Mouse (Mus musculus) gastrocnemius, adult 8-10 months (tissue): ENCODE measurements around the gene Ubc. TPM values are rescaled to one million over a fixed set of nuclear protein-coding genes. Genes with fewer than 3 reads are reported as not detected.

Experiments used
- DNase-seq, 2 experiments: peaks; one replicate each; pipeline ENCODE4 v3.0.0; 2022; ENCODE audit warnings: low spot score in 2 of 2
- total RNA-seq, 4 experiments: library from RNA; stranded (reverse); gene quantifications; 2 replicates each; pipeline ENCODE4 v1.2.4; 2022

Gene Ubc
- total RNA-seq, 4 experiments from 2014 or later = 1,167 to 1,677 (median 1,560) TPM

- no peak for DNase-seq
These were observed 38.1 kb downstream of the Ubc start for GRCm38 (mm10) chr5:125351939-125352338.

GRCm38 (mm10) chr5:125351057-125351456 is 38.9 kb downstream of the Ubc start:
- no peak for DNase-seq

DNA sequence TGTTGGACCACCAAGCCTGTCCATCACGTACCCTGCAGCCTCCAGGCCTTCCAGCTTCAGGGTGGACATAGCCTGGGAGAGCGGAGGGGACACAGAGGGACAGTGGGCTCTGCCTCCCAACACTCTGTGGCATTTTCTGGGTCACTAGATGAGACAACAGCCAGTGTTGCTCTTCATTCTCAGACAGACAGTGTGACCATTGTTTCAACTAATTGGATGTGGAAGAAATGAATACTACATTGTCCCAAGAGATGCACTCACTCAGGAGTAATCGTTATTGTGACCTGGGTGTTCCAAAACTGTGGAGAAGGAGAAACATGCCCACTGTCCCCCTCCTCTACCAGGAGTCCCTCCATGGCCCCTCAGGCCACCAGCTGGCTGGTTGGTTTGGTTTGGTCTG is 40.6 kb downstream of the Ubc start:
- no peak for DNase-seq

DNA sequence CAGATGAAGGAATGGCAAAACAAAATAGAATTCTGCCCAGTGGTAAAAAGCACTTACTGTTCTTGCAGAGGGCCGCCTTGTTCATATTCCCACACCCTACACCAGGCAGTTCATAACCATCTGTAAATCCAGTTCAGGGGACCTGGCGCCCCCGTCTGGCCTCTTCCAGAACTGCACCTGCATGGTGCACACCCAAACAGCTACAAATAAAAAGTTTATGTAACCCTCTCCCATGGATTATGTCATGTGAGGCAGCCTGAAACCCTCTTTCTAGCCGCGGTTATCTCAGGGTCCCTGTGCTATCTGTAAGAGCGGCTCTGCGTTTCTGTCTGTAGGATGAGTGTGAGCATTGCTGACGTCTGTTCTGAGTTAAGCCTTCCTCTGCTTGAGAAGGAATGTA is 41.5 kb downstream of the Ubc start:
- peak in 1 of 2 experiments; percentile 32 for DNase-seq

- DNase-seq = no peak
These were observed 41.9 kb downstream of the Ubc start for GRCm38 (mm10) chr5:125348067-125348466.

DNA sequence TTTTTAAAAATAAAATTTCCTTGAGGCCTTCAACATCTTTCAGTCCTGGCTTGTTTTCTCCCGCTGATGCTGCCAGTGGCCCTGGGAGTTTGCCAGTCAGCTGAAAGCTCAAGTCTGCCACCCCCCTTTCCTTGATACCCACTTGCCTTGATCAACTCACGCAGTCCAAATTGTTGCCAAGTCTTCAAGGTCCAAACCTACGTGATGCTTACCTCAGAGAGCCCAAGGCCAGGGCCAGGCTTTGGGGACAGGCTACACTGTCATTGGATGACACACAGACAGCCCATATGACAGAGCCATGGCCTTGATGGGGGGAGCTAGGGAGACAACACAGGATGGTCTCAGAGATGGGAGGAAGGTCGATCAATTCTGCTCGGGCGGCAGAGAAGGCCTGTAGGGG is 45.7 kb downstream of the Ubc start:
- no peak for DNase-seq

GRCm38 (mm10) chr5:125341459-125342090 is 48.4 kb downstream of the Ubc start:
- DNase-seq = no peak

DNA sequence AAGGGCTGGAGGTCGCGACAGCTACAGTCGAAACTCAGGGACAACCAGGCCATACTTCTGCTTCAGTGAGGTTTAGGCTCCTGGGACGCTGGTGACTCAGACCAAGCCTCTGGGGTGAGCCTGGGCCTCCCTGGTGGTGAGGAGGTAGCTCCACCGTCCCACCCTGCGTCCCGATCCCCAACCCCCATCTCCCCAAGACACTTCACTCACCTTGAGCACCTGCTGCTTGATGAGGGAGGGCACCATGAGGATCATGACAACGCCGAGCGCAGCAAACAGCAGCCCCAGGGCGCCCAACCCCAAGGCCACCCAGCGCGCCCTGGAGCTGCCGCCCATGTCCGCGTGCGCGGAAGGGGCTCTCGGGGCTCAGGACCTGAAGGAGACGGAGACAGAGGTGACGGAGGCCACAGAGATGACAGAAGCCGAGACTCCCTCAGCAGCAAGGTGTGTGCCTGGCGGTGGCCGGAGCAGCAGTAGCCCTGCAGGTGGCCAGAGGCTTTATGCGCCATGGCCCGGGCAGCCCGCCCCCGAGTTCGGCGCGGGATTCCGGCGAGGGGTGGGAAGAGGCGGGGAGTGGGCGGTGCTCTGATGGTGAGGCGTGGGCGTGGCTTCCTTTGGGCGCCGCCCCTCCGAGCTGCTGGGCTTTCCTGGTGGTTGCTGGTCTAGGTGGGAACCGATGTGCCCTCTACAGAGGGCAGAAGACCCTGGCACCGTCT is 49.3 kb downstream of the Ubc start, which contains the start of gene Scarb1:
Gene Scarb1 (minus strand): TSS at position 548 of the 716 bp plus-strand sequence.
- peak; percentile 76 for DNase-seq

- DNase-seq = no peak
These were observed 50.0 kb downstream of the Ubc start for GRCm38 (mm10) chr5:125339851-125340531.

- DNase-seq = no peak
These were observed 50.8 kb downstream of the Ubc start for GRCm38 (mm10) chr5:125339108-125339751.

GRCm38 (mm10) chr5:125337526-125337925 is 52.5 kb downstream of the Ubc start:
- DNase-seq = no peak

GRCm38 (mm10) chr5:125337012-125337411 is 53.0 kb downstream of the Ubc start:
- no peak for DNase-seq

Other genes with a start within 250 kb of the Ubc start
- 100 to 1,000 TPM in 1 of 4 experiments, 10 to 100 TPM in 3; 93.5 to 117 (median 97.9) TPM for gene Ncor2, start 211.0 kb downstream of the Ubc start, total RNA-seq
- 10 to 100 TPM; 11.1 to 19.0 (median 13.3) TPM for gene Scarb1, start 49.1 kb downstream of the Ubc start, total RNA-seq
- gene Gm10382, start 880 bp downstream of the Ubc start, total RNA-seq = under 1 TPM in 2 of 4 experiments, not detected in 2; 0.31 to 0.34 TPM
- 1 to 10 TPM; 4.4 to 5.1 (median 4.8) TPM for gene Dhx37, start 43.9 kb upstream of the Ubc start, total RNA-seq
- gene Bri3bp, start 51.4 kb upstream of the Ubc start, total RNA-seq = 1 to 10 TPM; 3.0 to 4.6 (median 4.1) TPM
- 1 to 10 TPM; 1.9 to 5.4 (median 4.8) TPM for gene Aacs, start 85.6 kb upstream of the Ubc start, total RNA-seq
- 1 to 10 TPM; 2.6 to 7.0 (median 4.5) TPM for gene Tmem132b, start 141.6 kb upstream of the Ubc start, total RNA-seq